Mouse (Mus musculus) cerebellum, adult 2 months (tissue): ENCODE results near the gene Brf1. TPM values are rescaled to one million over a fixed set of nuclear protein-coding genes. Genes with fewer than 3 reads are reported as not detected.

Experiments
- DNase-seq, 2 experiments: peaks; one replicate each; pipeline ENCODE4 v3.0.0; 2021
- H3K27ac ChIP-seq: fragments of 200-500 bp; 2 replicates; pipeline ENCODE4 v1.5.1; 2012; ENCODE audit warnings: low read length, control low read depth, inconsistent platforms; ENCODE audit not compliant: insufficient read depth
- H3K27me3 ChIP-seq: fragments of 200-500 bp; 2 replicates; pipeline ENCODE4 v1.6.1; 2012; ENCODE audit warnings: inconsistent platforms, mild to moderate bottlenecking, low read length, moderate library complexity; ENCODE audit not compliant: control insufficient read depth, insufficient read depth
- H3K4me1 ChIP-seq: fragments of 200-500 bp; 2 replicates; pipeline ENCODE4 v1.6.1; 2011; ENCODE audit warnings: low read length; ENCODE audit not compliant: control insufficient read depth, insufficient read depth
- H3K4me3 ChIP-seq: fragments of 200-500 bp; replicated peaks from 2 replicates; pipeline ENCODE3; 2011; ENCODE audit warnings: mild to moderate bottlenecking, low read depth, low read length, control low read depth; ENCODE audit not compliant: insufficient read depth
- CTCF ChIP-seq: fragments of 200-500 bp; IDR thresholded peaks from 2 replicates; pipeline ENCODE4 v1.5.1; 2011; ENCODE audit warnings: low read depth, mild to moderate bottlenecking, control low read depth, low read length, moderate library complexity, borderline replicate concordance; ENCODE audit not compliant: insufficient read depth
- POLR2A ChIP-seq: fragments of 200-500 bp; IDR thresholded peaks from 2 replicates; pipeline ENCODE4 v1.6.1; 2011; ENCODE audit warnings: low read length, control low read depth, borderline replicate concordance; ENCODE audit not compliant: insufficient read depth
- WGBS: fragments of 180-500 bp; shearing (Covaris S2); methylation state at CpG from one replicate; pipeline ENCODE4 v1.1.7; 2018; 5-methylcytosine and 5-hydroxymethylcytosine counted together
- polyA plus RNA-seq: library from polyadenylated mRNA; depleted of rRNA; stranded (reverse); fragments of >200 nt; gene quantifications from 2 replicates; pipeline ENCODE4 v1.2.3, GENCODE M21; 2012

The Brf1 gene
- polyA plus RNA-seq, 1 experiment: 52.4 TPM

GRCm38 (mm10) chr12:113028067-113028466 lies 27.6 kb upstream of the Brf1 start:
- peaks cover 36% of the 10 kb centered on the region for H3K4me1 ChIP-seq
- H3K27ac ChIP-seq: no peak overlapping the region
- 37% methylated on average over 5 of the region's 5 CpGs for WGBS
- DNase-seq: no peak
- TF ChIP-seq POLR2A (no peak), CTCF (no peak)
- no peak overlapping the region for H3K4me3 ChIP-seq
- no peaks in the 10 kb centered on the region for H3K27me3 ChIP-seq

GRCm38 (mm10) chr12:113027495-113027894 lies 27.0 kb upstream of the Brf1 start:
- H3K4me3 ChIP-seq: no peak overlapping the region
- peaks cover 30% of the 10 kb centered on the region for H3K4me1 ChIP-seq
- no peak overlapping the region for H3K27ac ChIP-seq
- WGBS: 60% methylated on average over 2 of the region's 2 CpGs
- no peak for TF ChIP-seq CTCF
- no peak for TF ChIP-seq POLR2A
- H3K27me3 ChIP-seq: no peaks in the 10 kb centered on the region
- DNase-seq: no peak

GRCm38 (mm10) chr12:113026557-113026956 lies 26.1 kb upstream of the Brf1 start:
- no peak for TF ChIP-seq POLR2A
- no peak for TF ChIP-seq CTCF
- no peak for DNase-seq

GRCm38 (mm10) chr12:113023082-113023481 lies 22.6 kb upstream of the Brf1 start:
- Histone ChIP-seq H3K4me1 (peaks cover 3% of the 10 kb centered on the region; the same call in 1 of the 2 replicates), H3K27ac (no peak overlapping the region), H3K27me3 (no peaks in the 10 kb centered on the region), H3K4me3 (no peak overlapping the region)
- no peak for DNase-seq
- WGBS: 68% methylated on average over 4 of the region's 4 CpGs
- TF ChIP-seq CTCF (no peak), POLR2A (no peak)

More at GRCm38 (mm10) chr12:113026557-113026956, 26.1 kb upstream of the Brf1 start:
- WGBS: 97% methylated on average over 1 of the region's 1 CpGs
- H3K27ac ChIP-seq: no peak overlapping the region
- peaks cover 22% of the 10 kb centered on the region for H3K4me1 ChIP-seq
- H3K27me3 ChIP-seq: no peaks in the 10 kb centered on the region
- no peak overlapping the region for H3K4me3 ChIP-seq

GRCm38 (mm10) chr12:113021488-113021887 lies 21.0 kb upstream of the Brf1 start:
- H3K4me3 ChIP-seq: no peak overlapping the region
- no peak for TF ChIP-seq POLR2A
- TF ChIP-seq CTCF: no peak
- peaks cover 9% of the 10 kb centered on the region for H3K4me1 ChIP-seq
- no peaks in the 10 kb centered on the region for H3K27me3 ChIP-seq
- DNase-seq: no peak
- H3K27ac ChIP-seq: no peak overlapping the region

- no peak for DNase-seq
- TF ChIP-seq POLR2A (no peak), CTCF (no peak)
- 84% methylated on average over 4 of the region's 4 CpGs for WGBS
Measured at GRCm38 (mm10) chr12:113018763-113019162, 18.3 kb upstream of the Brf1 start.

GRCm38 (mm10) chr12:113017429-113017984 lies 17.0 kb upstream of the Brf1 start:
- TF ChIP-seq POLR2A (no peak), CTCF (no peak)
- no peak overlapping the region for H3K4me3 ChIP-seq
- H3K27ac ChIP-seq: no peak overlapping the region
- DNase-seq: no peak
- H3K27me3 ChIP-seq: no peaks in the 10 kb centered on the region
- peaks cover 20% of the 10 kb centered on the region for H3K4me1 ChIP-seq
- WGBS: 50% methylated on average over 9 of the region's 9 CpGs

More at GRCm38 (mm10) chr12:113018763-113019162, 18.3 kb upstream of the Brf1 start:
- Histone ChIP-seq H3K4me1 (peaks cover 18% of the 10 kb centered on the region), H3K27me3 (no peaks in the 10 kb centered on the region), H3K4me3 (no peak overlapping the region), H3K27ac (no peak overlapping the region)

- no peak for TF ChIP-seq POLR2A
- no peak for TF ChIP-seq CTCF
- H3K27me3 ChIP-seq: no peaks in the 10 kb centered on the region
- H3K4me3 ChIP-seq: no peak overlapping the region
- DNase-seq: no peak
- no peak overlapping the region for H3K27ac ChIP-seq
- 53% methylated on average over 8 of the region's 8 CpGs for WGBS
- H3K4me1 ChIP-seq: peaks cover 20% of the 10 kb centered on the region
Measured at GRCm38 (mm10) chr12:113016976-113017375, 16.5 kb upstream of the Brf1 start.
